Mouse (Mus musculus): ENCODE measurements at regions not wholly inside any gene's neighbourhood (a gene's known extent, or its start where the extent isn't known, plus 50 kb on each side); places are given as distances from the start of the nearest gene placed in this dataset.

GRCm38 (mm10) chr2:166401860-166402259 is 246.4 kb upstream of the Sulf2 start:
- no peak for DNase-seq

GRCm38 (mm10) chr2:166400304-166400703 is 244.8 kb upstream of the Sulf2 start:
- DNase-seq: no peak

DNA sequence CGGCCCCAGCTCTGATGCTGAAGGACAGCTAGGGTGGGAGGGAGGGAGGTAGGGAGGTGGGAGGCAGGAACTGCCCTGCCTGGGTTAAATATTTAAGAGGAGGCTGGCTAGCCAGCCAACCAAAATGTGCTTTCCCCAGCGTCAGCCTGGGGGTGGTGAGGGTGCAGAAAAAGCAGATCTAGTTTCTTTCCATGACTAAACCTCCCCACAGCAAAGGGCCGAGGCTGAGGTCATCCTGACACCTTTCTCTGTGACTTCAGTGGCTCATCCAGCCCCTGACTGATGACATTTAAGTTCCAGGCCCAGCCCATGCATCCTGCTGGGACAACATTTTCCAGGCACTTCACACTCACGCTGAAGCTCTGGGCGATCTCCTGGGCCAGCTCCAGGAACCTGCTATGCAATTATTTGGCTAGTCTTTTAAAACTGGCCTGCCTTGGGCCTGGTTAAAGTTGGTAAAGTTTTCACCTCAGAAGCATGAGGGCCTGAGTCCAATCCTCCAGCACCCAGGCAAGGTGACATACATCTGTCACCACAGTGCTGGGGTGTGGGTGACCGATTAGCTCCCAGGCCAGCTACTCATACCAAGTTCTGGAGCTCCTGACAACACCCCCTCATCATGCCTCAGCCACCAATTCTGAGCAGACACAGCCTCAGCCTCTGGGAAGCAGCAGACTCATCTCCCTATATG is 243.8 kb upstream of the Sulf2 start:
- no peak for DNase-seq

DNA sequence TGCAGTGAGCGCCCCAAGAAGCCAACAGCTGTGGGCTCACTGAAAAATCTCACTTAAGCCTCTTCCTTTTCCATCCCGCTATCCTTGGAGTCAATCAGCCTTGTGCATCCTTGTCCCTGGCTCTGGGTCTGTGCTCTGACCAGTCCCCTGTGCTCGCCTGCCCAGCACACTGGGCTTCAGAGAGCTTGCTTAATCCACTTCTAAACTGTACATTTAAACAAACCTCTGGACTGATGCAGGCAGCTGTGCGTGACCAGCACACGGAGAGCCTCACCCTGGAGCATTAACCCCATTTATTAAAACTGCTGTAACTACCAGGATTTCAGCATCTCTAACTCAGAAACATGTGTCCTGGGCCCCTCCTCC is 243.3 kb upstream of the Sulf2 start:
- no peak for DNase-seq

- DNase-seq: no peak
Observed at GRCm38 (mm10) chr2:166398156-166398555, 242.7 kb upstream of the Sulf2 start.

DNA sequence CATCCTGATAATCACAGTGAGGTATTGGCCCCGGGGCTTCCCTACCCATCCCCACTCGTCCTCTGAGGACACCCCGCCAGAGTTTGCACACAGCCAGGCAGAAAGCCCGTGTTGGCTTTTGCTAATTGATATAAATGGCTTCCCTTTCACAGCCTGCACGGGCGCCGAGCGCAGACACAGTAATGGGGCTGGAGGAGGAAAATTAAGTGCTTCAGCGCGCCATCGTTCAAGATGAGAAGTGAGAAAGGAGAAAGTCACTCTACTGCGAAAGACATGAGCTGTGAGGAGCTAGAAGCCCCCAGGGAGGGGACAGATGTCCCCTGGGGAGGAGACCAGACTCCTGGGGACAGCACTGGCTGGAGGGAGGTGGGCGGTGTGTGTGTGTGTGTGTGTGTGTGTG is 239.2 kb upstream of the Sulf2 start:
- DNase-seq: no peak

GRCm38 (mm10) chr2:166391176-166391575 is 235.7 kb upstream of the Sulf2 start:
- no peak for DNase-seq

- DNase-seq: no peak
Observed at GRCm38 (mm10) chr2:166388050-166388449, 232.6 kb upstream of the Sulf2 start.

- no peak for DNase-seq
Observed at GRCm38 (mm10) chr2:166386817-166387216, 231.4 kb upstream of the Sulf2 start.

DNA sequence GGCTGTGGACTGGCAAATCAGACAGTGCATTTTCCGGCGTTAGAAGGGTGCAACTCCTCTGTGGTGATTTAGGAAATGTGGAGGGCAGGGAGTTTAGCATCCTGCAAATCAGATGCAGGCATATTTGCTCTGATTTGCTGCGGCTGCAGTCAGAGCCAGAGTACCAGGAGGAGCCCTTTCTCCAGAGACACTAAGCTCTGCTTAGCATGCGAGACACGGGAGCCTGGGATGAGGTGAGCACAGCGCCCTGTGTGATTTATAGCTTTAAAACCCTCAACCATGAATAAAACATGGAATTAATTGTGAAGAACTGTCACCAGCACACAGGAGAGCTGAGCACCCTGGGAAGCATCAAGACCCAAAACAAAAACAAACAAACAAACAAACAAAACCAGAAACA is 229.1 kb upstream of the Sulf2 start:
- DNase-seq: no peak

DNA sequence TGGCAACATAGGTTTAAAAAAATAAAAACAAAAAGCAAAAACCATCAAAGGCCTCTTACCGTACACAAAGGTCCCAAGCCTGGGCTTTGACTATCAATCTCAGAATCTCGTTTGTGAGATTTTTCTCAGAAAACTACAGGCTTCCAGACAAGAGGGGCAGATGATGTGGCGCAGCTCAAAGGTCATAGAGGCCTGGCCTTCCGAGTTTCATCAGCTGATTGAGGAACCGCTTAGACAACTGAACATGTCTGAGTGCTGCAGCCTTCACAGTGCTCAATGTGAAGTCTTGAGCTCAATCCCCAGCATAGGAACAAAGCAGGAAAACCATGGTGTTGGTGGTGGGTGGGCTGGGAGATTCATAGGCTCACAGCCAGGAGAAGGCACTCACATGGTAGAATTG is 227.9 kb upstream of the Sulf2 start:
- DNase-seq: no peak

DNA sequence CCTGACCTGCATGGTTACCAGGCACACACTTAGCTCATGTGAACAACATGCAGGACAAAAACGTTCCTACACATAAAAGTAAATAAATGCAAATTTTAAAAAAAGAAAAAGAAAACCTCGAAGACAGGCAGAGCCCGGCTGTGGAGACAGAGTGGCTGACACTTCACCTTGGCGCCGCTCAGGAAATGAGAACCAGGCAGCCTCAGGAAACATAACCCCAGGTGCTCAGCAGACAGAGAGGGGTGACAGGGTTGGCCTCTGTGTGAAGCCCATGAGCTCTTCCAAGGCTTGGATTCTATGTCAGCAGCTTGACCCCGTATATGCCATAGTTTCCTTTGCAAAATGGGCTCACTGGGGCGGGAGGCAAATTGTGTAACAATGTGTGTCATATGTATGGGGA is 226.7 kb upstream of the Sulf2 start:
- no peak for DNase-seq

GRCm38 (mm10) chr2:166380854-166381253 is 225.4 kb upstream of the Sulf2 start:
- no peak for DNase-seq

DNA sequence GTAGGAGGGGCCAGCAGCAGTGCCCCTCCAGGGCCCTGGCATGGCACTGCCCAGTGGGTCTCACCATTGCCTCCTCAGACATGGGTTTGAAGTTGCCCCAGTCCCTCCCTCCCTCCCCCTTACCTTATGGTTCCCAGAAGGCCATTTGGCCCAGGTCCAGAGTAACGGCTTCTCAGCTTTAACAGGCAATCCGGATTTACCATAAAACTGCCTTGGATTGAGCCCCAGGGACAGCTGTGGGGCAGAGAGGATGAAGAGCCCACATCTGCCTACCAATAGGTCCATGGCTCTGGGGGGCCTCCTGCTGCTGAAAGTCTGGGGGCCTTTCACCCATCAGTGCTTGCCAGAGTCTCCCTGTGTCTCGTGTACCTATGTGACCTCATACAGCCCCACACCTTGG is 222.9 kb upstream of the Sulf2 start:
- no peak for DNase-seq

DNA sequence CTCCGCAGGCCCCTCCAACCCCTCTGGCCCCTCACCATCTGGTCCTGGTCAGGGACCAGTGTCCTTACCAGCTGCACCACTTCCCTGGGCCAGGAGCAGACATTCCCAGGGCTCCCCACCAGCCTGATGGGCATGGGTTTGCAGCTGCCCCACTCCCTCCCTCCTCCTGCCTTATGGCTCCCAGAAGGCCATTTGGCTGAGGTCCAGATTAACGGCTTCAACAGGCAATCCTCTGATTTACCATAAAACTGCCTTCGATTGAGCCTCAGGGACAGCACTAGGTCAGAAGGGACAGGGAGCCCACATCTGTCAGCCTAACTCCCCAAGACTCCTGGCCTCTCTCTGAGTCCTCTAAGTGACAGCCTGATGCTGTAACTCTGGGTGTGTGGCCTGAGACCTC is 221.9 kb upstream of the Sulf2 start:
- DNase-seq: peak; percentile 27

DNA sequence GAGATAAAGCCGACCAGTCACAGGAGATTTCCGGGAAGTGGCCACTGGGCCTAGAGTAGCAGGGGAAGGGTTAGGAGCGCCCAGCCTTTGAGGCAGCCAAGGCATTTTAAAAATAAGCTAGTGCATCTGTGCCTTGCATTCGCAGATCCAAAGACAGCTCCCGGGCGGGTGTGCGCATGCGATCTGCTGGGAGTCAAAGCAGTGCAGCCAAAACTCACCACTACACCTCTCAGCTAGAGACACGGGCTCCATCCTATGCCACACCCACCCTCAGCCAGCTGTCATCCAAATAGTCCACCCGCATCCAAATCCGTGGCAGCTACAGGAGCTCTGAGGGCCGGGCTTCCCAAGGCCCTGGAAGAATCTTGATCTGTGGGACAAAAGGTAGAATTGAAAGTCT is 220.2 kb upstream of the Sulf2 start:
- no peak for DNase-seq

DNA sequence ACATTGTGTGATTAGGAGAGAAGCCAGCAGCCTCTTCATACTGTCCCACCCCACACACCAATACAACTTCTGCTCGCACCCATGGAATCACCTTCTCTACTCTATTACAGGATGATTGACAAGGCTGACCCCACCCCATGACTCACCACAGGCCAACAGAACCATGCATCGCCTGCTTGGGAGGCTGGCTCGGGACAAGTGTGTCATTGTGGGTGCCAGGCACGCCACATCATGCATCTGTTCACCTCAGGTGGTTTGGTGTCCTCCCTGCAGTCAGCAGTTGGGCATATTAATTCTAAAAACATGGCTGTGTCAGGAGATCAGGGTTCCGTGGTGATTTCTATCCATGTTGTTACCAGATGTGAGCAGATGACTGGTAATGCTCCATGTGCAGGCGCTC is 215.3 kb upstream of the Sulf2 start:
- no peak for DNase-seq

- no peak for DNase-seq
Observed at GRCm38 (mm10) chr2:166361645-166362044, 206.2 kb upstream of the Sulf2 start.

DNA sequence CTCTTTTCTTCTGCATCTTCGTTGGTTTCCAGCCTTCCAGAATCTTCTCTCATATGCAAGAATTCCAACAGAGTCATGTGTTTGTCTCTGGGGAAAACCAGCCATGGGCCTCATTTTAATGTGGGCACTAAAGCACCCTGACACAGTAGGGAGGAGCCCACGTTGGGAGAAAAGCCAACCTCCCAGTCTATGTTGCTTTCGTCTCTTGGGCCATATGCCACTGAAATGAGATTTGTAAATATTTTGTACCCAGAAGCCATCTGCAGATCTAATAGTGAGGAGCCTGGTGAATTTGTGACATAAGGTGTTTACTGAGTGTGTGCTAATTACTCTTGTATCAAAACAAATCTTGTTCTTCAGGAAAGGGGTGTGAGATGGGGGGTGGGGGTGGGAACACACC is 205.3 kb upstream of the Sulf2 start:
- no peak for DNase-seq

DNA sequence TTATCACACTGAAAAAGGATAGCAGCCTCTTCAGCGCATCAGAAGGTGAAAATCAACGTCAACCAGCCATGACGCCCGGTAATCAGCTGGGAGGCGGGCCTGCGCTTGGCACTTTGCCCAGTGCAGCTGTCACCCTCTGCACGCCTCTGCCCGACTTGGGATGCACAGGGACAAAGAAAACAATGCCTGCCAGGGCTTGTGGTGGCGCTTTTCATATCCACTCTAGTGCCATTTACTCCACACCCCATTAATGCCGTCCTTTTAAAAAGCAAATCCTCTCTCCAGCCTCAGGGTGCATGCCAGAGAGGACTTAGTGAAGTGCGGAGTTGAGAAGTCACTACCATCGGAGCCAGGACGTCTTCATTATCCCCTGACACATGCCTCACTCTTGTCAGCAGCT is 204.5 kb upstream of the Sulf2 start:
- DNase-seq: no peak

GRCm38 (mm10) chr2:166357824-166358223 is 202.4 kb upstream of the Sulf2 start:
- DNase-seq: peak; percentile 41

- DNase-seq: no peak
Observed at GRCm38 (mm10) chr2:166355944-166356343, 200.5 kb upstream of the Sulf2 start.

GRCm38 (mm10) chr2:166355446-166355845 is 200.0 kb upstream of the Sulf2 start:
- no peak for DNase-seq

GRCm38 (mm10) chr2:166354391-166354790 is 198.9 kb upstream of the Sulf2 start:
- no peak for DNase-seq
